Mouse (Mus musculus) left cerebral cortex, postnatal 14 days (tissue): ENCODE results near the gene Bbs1. TPM values are rescaled to one million over a fixed set of nuclear protein-coding genes. Genes with fewer than 3 reads are reported as not detected.
"Not testable (repeated sequence)": the region's sequence is repeated elsewhere in the genome, so short reads cannot be mapped to it uniquely, and the experiment has no call there.

ENCODE experiments used
- DNase-seq, 2 experiments: peaks; one replicate each; pipeline ENCODE4 v3.0.0; 2021 to 2022; ENCODE audit warnings: low spot score in 2 of 2, mixed read lengths in 1 of 2
- intact Hi-C: fragments of 180-260 bp; cut with DNase I; formaldehyde crosslinking; loops from one replicate; pipeline ENCODE4 v1.15.1; 2025
- total RNA-seq, 2 experiments: library from RNA; stranded (reverse); gene quantifications; 2 replicates each; pipeline ENCODE4 v1.2.3; 2021

Gene Bbs1
- total RNA-seq, 2 experiments from 2014 or later = 46.5 to 47.2 TPM

DNA sequence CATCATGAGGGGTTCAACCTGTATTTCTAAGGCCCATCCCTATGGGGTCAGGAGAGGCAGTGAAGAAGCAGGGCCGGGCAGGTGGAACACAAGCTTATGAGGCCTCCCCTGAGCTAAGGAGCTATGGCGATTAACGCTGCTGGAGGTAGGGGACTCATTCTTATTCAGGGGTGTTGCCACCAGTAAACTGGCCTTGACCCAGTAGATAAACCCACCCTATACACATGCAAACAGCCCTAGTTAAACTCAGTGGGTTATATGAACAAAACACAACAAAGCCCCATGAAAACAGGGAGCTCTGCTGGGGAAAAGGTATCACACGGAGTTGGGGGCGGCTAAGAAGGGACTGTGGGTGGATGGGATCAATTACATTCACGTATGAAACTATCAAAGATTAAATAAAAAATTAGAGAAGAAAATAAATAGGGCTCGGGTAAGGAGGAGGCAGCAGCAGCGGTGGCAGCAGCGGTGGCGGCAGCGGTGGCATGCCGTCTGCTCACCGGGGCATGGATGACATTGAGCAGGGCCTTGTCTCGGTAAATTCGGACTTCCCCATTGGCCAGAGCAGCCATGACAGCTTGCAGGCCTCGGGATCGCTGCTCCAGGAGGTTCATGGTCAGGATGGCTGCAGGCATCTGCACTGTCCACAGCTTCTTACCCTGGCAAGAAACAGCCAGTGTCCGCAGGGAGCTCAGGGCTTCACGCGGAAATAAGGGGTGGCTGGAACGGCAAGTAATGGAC, 9.5 kb downstream of the Bbs1 start:
- intact Hi-C loops = no loop called here

DNA sequence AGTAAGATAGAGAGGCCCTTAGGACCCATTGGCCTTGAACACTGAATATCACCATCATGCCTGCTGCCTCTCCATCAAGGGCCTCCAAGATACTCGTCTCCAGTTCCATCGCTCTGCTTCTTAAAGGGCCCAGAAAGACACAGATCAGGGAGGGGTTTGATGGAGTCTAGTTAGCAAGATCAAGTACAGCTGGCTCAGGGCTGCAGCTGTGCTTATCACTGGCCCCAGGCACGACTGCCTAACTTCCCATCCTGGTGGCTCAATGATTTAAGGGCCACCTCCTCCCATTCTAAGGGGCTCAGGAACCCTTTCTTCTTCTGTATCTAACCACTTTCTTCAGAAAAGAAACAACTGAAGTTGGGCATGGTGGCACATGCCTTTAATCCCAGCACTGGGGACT, 14.6 kb downstream of the Bbs1 start:
- DNase-seq = no peak
- intact Hi-C loops = no loop called here

More for the DNA sequence above, 9.5 kb downstream of the Bbs1 start:
- no peak for DNase-seq

DNA sequence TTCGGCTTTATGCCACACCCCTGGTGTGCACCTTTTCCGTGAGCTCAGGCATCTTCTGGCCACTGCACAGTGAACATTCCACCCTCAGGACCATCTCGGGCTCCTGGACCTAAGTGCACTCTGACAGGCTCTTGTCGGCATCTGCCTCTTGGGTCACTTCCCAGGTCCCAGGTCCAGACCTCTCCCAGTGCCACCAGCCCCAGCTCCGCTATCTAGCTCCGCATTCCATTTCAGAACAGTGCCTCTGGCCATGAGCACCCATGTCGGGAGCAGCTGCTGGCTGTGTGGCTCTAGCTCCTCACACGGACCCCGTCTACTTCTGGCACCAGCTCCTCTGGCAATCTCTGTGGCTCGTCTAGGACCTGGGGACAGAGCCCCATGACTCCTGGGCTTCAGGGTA, 16.6 kb downstream of the Bbs1 start:
- intact Hi-C loops = no loop called here
- DNase-seq = no peak

DNA sequence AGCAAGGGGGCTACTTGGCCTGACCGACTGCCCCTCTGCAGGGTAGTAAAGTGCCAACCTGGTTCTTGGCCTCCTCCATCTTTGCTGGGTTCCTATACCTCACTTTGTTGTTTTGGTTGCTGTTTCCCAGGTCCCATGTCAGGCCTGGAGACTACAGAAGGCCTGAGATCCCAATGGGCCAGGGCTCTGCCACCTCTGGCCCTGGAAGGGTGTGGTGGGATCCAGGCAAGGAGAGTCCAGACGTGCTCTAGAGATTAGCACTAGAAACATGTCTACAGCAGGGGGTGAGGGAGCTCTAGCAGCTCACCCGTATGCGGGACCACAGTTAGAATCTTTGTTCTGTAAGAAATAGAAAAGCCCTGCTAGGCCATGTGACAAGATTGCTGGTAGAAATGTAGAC, 22.5 kb downstream of the Bbs1 start:
- DNase-seq = no peak
- intact Hi-C loops = no loop called here

DNA sequence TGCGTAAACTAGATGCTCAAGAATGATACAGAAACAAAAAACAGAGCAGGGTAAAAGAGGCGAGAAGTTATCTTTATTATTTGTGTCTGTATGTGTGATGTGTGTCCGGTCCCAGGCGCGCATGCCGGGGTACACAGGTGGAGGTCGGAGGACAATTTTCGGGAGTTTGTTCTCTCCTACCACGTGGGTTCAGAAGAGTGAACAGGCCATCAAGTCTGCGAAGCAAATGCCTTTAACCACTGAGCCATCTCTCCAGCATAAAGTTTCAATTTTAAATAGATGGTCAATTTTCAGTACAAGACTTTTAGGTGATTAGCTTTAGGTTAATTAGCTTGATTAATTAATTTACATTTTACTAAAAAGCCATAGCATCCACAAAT, 27.1 kb downstream of the Bbs1 start:
- no peak for DNase-seq
- intact Hi-C loops = no loop called here

DNA sequence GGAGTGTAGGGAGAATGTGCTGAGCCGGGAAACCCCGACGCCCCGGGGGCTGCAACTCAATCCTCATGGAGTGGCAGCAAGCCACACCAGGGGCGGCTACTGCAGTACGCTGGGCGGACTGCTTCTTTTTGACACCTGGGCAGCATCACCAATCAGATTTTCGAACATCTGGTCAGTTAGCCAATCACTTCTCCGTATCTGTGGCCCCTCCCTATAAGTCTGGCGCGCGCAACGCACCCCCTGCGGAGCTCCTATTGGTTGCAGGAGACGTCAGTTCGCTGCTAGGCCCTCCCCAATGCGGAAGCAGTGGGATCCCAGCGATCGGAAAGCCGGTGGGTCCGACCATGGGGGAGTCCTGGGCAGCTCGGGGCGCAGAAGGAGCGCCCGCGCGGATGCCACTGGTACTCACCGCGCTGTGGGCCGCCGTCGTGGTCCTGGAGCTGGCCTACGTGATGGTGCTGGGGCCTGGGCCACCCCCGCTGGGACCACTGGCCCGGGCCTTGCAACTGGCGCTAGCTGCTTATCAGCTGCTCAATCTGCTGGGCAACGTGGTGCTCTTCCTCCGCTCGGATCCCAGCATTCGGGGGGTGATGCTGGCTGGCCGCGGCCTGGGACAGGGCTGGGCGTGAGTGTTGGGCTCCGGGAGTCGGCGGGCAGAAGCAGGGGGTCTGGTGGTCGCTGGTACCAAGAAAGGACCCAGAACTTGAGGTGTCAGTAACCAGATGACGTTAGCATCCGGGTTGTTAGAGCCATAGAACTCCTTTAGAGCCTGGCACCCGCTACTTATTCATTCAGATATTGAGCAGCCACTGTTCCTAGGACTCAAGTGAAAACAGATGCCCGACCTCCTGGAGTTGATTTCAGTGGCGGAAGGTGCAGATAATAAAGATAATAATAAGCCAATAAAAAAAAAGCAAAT, 27.8 kb downstream of the Bbs1 start, which contains the start of gene Zdhhc24:
Gene Zdhhc24 (plus strand): TSS at position 264 of the 919 bp plus-strand sequence.
- peak; percentile 96 to 97 for DNase-seq
- intact Hi-C loops = no loop called here

DNA sequence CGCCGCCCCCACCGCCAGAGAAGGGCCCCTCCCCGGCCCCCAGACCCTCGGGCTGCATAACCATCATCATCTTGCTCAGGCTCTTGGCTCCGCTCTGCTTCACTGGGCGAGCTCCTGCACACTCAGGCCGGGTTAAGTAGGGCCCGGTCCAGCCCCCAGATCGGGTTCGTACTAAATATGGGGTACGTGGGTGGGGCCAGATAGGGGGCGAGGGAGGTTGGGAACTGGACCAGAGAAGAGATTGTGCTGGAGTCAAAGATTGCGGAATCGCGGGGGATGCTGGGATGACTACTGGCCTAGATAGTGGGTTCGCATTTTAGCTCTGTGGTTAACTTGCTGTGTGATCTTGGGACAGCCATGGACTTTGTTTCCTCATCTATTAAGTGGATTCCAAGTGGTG, 28.6 kb downstream of the Bbs1 start, which contains the start of gene Actn3:
Gene Actn3 (minus strand): TSS at position 125 of the 400 bp plus-strand sequence.
- DNase-seq = no peak
- intact Hi-C loops = no loop called here

DNA sequence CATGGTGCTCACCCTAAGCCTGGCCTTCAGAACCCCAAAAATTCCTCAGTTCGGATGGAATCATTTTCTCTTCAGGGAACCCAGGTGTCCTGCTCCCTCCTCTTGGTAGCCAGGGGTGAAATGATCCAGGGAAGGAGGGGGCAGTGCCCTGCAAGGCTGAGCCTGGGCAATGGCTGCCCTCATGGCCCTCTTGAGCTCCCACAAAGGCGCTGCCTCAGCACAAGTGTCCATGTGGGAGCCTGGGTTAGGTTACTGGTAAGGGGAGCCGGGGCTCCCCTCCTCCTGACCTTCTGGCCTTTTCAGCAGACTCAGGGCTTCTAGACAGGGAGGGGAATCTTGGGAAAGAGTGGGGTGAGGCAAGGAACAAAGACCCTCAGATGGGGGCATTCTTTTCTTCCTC, 29.7 kb downstream of the Bbs1 start:
- intact Hi-C loops = no loop called here
- DNase-seq = no peak

DNA sequence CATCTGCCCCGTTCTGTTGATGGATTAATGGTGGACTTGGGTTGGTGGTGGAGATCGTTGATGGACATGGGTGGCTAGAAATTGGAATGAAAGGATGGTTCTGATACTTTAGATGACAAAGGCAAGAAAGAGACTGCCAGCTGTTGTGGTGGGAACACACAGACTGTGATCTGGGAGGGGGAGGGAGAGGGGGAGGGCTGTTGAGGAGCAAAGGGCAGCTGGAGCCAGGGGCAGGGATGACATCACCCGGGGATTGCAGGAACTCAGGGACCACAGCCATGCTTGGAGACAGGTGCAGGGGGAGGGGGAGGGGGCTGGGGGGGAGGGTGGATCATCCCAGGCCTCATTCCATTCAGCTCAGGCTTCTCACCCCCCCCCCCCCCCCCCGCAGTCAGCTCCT, 30.2 kb downstream of the Bbs1 start:
- intact Hi-C loops = no loop called here

DNA sequence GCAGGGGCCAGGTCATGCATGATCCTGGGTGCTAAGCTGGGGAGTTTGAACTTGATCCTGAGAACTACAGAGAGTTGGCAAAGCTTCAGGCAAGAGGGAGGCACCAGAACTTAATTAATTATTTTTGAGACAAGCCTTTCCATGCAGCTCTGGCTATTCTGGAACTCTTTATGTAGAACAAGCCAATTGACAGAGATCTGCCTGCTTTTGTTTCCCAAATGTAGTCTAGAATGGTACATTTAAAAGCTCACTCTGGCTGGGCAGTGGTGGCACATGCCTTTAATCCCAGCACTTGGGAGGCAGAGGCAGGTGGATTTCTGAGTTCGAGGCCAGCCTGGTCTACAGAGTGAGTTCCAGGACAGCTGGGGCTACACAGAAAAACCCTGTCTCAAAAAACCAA, 31.8 kb downstream of the Bbs1 start:
- intact Hi-C loops, DNase-seq: not testable (repeated sequence)

More for the DNA sequence above, 30.2 kb downstream of the Bbs1 start:
- DNase-seq = no peak

DNA sequence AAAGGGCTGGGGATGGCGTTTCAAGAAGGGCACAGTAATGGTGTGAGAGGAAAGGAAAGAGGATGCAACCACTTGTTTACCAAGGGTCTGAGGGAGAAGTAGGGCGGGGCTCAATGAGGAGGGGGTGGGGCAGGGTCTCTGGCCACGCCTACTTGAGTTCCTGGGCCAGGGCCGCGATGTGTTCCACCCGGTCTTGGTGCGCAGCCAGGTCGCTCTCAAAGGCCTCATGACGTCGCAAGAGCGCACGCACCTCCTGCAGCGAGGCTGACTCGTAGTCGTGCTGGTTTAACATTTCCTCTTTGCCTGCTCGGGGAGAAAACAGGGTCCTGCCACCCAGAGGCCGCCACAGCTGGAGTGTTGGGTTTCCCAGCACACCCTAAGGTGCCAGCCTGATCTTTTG, 41.3 kb downstream of the Bbs1 start:
- DNase-seq = no peak
- intact Hi-C loops = no loop called here

DNA sequence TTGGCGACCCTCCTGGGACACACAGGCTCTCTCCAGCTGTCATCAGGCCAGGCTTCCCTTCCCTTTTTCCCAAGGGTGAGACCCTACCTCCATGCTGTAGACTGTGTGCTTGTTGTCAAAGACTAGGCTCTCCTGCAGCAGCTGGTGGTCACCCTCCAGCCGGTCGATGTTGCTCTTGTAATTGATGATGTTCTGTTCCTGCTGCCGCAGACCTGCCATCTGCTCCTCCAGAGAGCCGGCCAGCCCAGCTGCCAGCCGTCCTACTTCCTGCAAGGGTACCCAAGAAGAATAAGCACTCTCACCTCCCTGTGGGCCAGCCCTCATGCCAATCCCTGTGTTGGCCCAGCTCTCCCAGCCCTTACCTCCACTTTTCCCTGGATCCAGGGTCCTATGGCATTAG, 43.4 kb downstream of the Bbs1 start:
- intact Hi-C loops = no loop called here
- DNase-seq = no peak

DNA sequence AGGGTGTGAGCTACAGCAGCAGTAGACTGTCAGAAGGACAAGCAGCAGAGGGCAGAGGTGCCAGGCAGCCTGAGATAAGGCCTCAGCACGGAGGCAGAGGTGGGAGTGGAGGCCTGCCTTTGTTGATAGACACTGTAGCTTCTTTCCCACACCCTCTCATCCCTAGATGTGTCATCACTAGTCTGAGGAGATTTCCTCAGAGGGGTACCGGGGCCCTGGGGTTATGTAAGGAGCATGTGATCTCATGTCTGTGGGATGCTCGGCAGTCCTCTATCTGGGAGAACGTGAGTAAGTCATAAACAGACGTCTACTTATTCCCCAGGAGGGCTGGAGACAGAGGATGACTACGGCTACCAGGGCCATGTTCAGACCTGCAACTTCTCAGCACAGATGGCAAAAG, 47.3 kb downstream of the Bbs1 start:
- DNase-seq = no peak

DNA sequence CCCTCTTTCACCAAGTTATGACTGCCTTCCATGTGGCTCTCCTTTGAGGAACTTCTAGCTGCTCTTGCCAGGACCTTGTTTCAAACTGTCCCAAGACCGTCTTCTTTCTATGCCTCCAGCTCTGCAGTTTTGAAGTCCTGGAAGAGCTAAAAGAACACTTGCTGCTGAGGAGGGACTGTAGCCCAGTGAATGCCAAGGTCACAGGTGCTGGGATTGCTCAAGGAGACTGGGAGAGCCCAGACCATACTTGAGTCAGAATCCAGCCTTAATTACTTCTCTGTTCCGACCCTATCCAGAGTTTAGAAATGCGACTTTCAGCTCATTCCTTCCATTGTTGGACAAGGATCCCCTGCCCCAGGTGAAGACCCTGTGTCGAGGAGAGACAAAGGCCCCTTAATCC, 50.5 kb downstream of the Bbs1 start:
- no peak for DNase-seq
- intact Hi-C loops = no loop called here

More for the DNA sequence above, 47.3 kb downstream of the Bbs1 start:
- intact Hi-C loops = no loop called here

DNA sequence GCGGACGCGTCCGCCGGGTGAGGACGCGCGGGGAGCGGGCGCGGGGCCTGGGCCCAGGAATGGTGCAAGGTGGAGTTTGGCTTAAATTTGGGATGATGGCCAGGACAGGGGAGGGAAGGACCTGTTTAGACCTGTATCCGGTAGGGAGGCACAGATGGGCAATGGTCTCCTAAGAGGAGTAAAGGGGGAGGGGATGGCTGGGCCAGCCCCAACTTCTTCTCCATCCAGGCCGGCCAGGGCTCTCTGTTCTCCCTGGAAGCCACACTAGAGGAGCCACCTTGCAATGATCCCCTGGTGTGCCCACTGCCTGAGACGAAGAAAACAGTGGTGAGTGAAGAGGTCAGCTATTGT, 51.0 kb downstream of the Bbs1 start:
- no peak for DNase-seq

DNA sequence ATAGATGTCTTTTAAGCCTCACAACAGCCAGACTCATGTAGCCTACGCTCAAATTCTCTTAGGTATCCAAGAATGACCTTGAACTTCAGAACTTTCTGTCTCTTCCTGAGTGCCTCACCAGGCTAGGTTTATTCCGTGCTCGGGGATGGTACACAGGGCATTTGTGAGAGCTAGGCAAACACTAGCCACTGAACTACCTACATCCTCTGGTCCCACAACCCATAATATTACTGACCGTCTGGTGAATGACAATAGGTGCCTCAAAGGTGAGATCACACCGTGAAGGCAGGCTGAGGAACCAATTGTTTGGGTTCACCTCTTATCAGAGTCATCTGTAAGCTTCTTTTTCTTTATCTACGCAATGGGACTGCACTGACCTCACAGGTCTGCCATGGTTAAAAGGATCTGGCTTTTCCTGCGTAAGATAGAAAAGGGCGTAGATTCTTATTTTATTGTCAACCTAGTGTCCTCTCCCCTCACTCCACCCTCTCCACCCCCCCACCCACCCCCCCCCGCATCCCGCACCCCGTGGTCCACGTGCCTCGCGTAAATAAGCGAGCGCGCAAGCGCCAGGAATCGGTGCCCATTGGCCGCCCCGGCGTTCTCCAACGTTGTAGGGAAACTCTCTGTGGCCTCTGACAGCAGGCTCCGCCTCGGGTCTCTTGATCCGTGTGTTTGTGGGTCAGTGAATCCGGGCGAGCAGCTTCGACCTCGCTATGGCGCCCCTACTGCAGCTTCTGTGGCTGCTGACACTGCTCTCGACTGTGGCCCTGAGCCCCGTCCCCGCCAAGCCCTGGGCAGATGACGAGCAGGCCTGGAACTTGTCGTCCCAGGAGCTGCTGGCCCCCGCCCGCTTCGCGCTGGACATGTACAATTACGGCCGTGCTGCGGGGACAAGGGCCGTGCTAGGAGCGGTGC, 51.6 kb downstream of the Bbs1 start, which contains the start of gene Ctsf:
Gene Ctsf (plus strand): TSS at position 579 of the 918 bp plus-strand sequence.
- DNase-seq = peak; percentile 92 to 93
- intact Hi-C loops = no loop called here

More for the DNA sequence above, 51.0 kb downstream of the Bbs1 start:
- intact Hi-C loops = no loop called here

DNA sequence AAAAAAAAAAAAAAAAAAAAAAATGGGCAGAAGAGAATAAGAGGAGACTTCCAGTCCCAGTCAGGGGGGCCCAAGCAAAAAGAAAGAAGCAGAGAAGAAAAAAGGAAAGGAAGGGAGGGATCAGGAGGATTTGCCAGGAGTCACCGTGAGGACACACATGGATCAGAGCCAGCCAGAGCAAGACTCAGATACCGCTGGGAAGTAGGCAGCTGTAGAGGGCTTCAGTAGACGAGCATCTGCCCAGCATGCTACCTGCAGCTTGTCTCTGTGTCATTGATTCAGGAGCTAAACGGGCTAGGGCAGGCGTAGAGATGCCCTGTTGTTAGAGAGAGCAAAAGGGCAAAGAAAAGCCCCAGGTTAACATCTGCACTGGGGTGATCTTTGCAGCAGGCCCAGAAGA, 56.1 kb downstream of the Bbs1 start:
- no peak for DNase-seq
- intact Hi-C loops = no loop called here

DNA sequence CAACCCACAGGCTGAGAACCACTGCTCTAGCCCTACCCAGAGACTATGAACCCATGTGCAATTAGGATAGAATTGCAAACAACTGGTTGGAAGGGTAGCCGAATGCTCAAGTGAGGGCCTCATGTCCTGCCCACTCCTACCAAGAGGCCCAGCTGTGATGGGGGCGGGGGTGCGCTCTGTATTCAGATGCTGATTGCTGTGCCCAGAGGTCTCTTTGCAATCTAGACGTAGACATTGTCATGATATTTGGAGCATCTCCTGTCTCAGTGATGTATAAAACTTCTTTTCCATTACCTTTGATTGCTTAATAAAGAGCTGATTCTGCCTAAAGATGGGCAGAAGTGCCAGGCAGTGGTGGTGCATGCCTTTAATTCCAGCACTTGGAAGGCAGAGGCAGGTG, 56.6 kb downstream of the Bbs1 start:
- intact Hi-C loops = no loop called here
- no peak for DNase-seq

DNA sequence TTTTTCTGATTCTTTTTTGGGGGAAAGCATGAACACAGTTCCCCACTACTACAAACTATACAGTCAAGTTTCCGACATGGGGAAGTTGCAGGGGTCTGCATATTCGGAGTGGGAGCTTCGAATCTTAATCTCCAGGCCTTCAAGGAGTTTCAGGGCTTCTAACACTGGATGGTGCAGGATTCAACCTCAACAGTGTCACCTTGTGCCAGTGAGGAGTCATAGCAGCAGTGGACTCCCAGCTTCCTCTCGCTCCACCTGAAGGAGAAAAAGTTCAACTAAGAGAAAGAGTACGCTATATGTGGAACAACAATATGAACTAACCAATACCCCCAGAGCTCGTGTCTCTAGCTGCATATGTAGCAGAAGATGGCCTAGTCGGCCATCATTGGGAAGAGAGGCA, 58.9 kb downstream of the Bbs1 start:
- intact Hi-C loops = loop anchor here (2.0 kb wide), 1 partner anchor 93 kb away; no protein-coding TSS in a partner anchor

More for the DNA sequence above, 58.9 kb downstream of the Bbs1 start:
- DNase-seq = peak in 1 of 2 experiments; percentile 36
